Mouse (Mus musculus): ENCODE results near the gene Fbxl2. TPM values are rescaled to one million over a fixed set of nuclear protein-coding genes. Genes with fewer than 3 reads are reported as not detected.

The Fbxl2 gene
- polyA plus RNA-seq, 1 experiment: 21.8 TPM

GRCm38 (mm10) chr9:113992810-113993209 is 53.2 kb downstream of the Fbxl2 start:
- no peak for TF ChIP-seq USF1 (IDR thresholded peaks at IDR 0.05; ENCODE audit: low read depth)
- 0 out of 2 replicates have a peak, but pooled peaks have one; percentile 45 for TF ChIP-seq CEBPB (IDR thresholded peaks at IDR 0.05; ENCODE audit: insufficient read depth, poor library complexity, severe bottlenecking)
- no peak for TF ChIP-seq E2F4 (IDR thresholded peaks at IDR 0.05; ENCODE audit: insufficient read depth)
- Histone ChIP-seq H3K4me3 (no peak overlapping the region), H3K4me2 (ENCODE audit: low read depth) (no peak overlapping the region), H3K27me3 (ENCODE audit: control insufficient read depth, insufficient read depth, insufficient read length) (no peaks in the 10 kb centered on the region), H3K79me2 (ENCODE audit: control insufficient read depth, insufficient read depth) (no peaks in the 10 kb centered on the region), H3ac (ENCODE audit: control insufficient read depth, insufficient read length) (no peak overlapping the region), H3K36me3 (ENCODE audit: control insufficient read depth, insufficient read depth) (peaks cover 6% of the 10 kb centered on the region)

GRCm38 (mm10) chr9:113990547-113991248 is 55.3 kb downstream of the Fbxl2 start:
- H3K4me3 ChIP-seq: no peak overlapping the region
- no peaks in the 10 kb centered on the region for H3K79me2 ChIP-seq (ENCODE audit: control insufficient read depth, insufficient read depth)
- no peak overlapping the region for H3ac ChIP-seq (ENCODE audit: control insufficient read depth, insufficient read length)
- H3K27me3 ChIP-seq (ENCODE audit: control insufficient read depth, insufficient read depth, insufficient read length): no peaks in the 10 kb centered on the region
- H3K4me2 ChIP-seq (ENCODE audit: low read depth): no peak overlapping the region
- TF ChIP-seq MYOG (IDR thresholded peaks at IDR 0.05; ENCODE audit: control insufficient read depth in 1 of 3, insufficient read depth in 1 of 3, insufficient read length in 2 of 3, low read depth in 2 of 3) (no peak), CEBPB (IDR thresholded peaks at IDR 0.05; ENCODE audit: insufficient read depth, poor library complexity, severe bottlenecking) (no peak), REST (IDR thresholded peaks at IDR 0.05; ENCODE audit: insufficient read depth, insufficient read length) (no peak), TCF12 (IDR thresholded peaks at IDR 0.05; ENCODE audit: insufficient read depth, poor library complexity, severe bottlenecking) (no peak), USF1 (IDR thresholded peaks at IDR 0.05; ENCODE audit: low read depth) (no peak)
- H3K36me3 ChIP-seq (ENCODE audit: control insufficient read depth, insufficient read depth): peaks cover 14% of the 10 kb centered on the region

- no peak overlapping the region for H3ac ChIP-seq (ENCODE audit: control insufficient read depth, insufficient read length)
- peaks cover 34% of the 10 kb centered on the region for H3K36me3 ChIP-seq (ENCODE audit: control insufficient read depth, insufficient read depth)
- H3K4me2 ChIP-seq (ENCODE audit: low read depth): no peak overlapping the region
- no peaks in the 10 kb centered on the region for H3K27me3 ChIP-seq (ENCODE audit: control insufficient read depth, insufficient read depth, insufficient read length)
- H3K4me3 ChIP-seq: no peak overlapping the region
- no peaks in the 10 kb centered on the region for H3K79me2 ChIP-seq (ENCODE audit: control insufficient read depth, insufficient read depth)
- no peak for TF ChIP-seq SRF (IDR thresholded peaks at IDR 0.05; ENCODE audit: control insufficient read depth, insufficient read length, low read depth)
- no peak for TF ChIP-seq TCF12 (IDR thresholded peaks at IDR 0.05; ENCODE audit: insufficient read depth, poor library complexity, severe bottlenecking)
- no peak for TF ChIP-seq MAX (IDR thresholded peaks at IDR 0.05; ENCODE audit: low read depth)
- TF ChIP-seq E2F4 (IDR thresholded peaks at IDR 0.05; ENCODE audit: insufficient read depth): no peak
- TF ChIP-seq TCF3 (IDR thresholded peaks at IDR 0.05; ENCODE audit: insufficient read length, low read depth): no peak
- no peak for TF ChIP-seq MYOG (IDR thresholded peaks at IDR 0.05; ENCODE audit: control insufficient read depth in 1 of 3, insufficient read depth in 1 of 3, insufficient read length in 2 of 3, low read depth in 2 of 3)
- TF ChIP-seq POLR2A (IDR thresholded peaks at IDR 0.05; ENCODE audit: insufficient read length, low read depth): no peak
- TF ChIP-seq REST (IDR thresholded peaks at IDR 0.05; ENCODE audit: insufficient read depth, insufficient read length): no peak
- TF ChIP-seq USF1 (IDR thresholded peaks at IDR 0.05; ENCODE audit: low read depth): no peak
- no peak for TF ChIP-seq CEBPB (IDR thresholded peaks at IDR 0.05; ENCODE audit: insufficient read depth, poor library complexity, severe bottlenecking)
- no peak for TF ChIP-seq MYOD1 (IDR thresholded peaks at IDR 0.05; ENCODE audit: control insufficient read depth in 1 of 3, insufficient read length in 2 of 3, low read depth in 2 of 3)
- no peak for TF ChIP-seq POLR2AphosphoS2 (IDR thresholded peaks at IDR 0.05; ENCODE audit: insufficient read length, low read depth)
Measured at GRCm38 (mm10) chr9:113984946-113985620, 60.9 kb downstream of the Fbxl2 start.

- no peak overlapping the region for H3K4me3 ChIP-seq
- peaks cover 47% of the 10 kb centered on the region for H3K36me3 ChIP-seq (ENCODE audit: control insufficient read depth, insufficient read depth)
- H3ac ChIP-seq (ENCODE audit: control insufficient read depth, insufficient read length): no peak overlapping the region
- TF ChIP-seq MAX (IDR thresholded peaks at IDR 0.05; ENCODE audit: low read depth) (no peak), POLR2AphosphoS2 (IDR thresholded peaks at IDR 0.05; ENCODE audit: insufficient read length, low read depth) (peak; percentile 60), MYOD1 (IDR thresholded peaks at IDR 0.05; ENCODE audit: control insufficient read depth in 1 of 3, insufficient read length in 2 of 3, low read depth in 2 of 3) (no peak)
- H3K4me2 ChIP-seq (ENCODE audit: low read depth): no peak overlapping the region
- H3K27me3 ChIP-seq (ENCODE audit: control insufficient read depth, insufficient read depth, insufficient read length): no peaks in the 10 kb centered on the region
- H3K79me2 ChIP-seq (ENCODE audit: control insufficient read depth, insufficient read depth): no peaks in the 10 kb centered on the region
Measured at GRCm38 (mm10) chr9:113982883-113983670, 62.9 kb downstream of the Fbxl2 start.

- Histone ChIP-seq H3K27me3 (ENCODE audit: control insufficient read depth, insufficient read depth, insufficient read length) (no peaks in the 10 kb centered on the region), H3K79me2 (ENCODE audit: control insufficient read depth, insufficient read depth) (no peaks in the 10 kb centered on the region)
- TF ChIP-seq USF1 (IDR thresholded peaks at IDR 0.05; ENCODE audit: low read depth) (no peak), POLR2A (IDR thresholded peaks at IDR 0.05; ENCODE audit: insufficient read length, low read depth) (no peak), MYOD1 (IDR thresholded peaks at IDR 0.05; ENCODE audit: control insufficient read depth in 1 of 3, insufficient read length in 2 of 3, low read depth in 2 of 3) (no peak), TCF12 (IDR thresholded peaks at IDR 0.05; ENCODE audit: insufficient read depth, poor library complexity, severe bottlenecking) (no peak), MAX (IDR thresholded peaks at IDR 0.05; ENCODE audit: low read depth) (no peak), MYOG (IDR thresholded peaks at IDR 0.05; ENCODE audit: control insufficient read depth in 1 of 3, insufficient read depth in 1 of 3, insufficient read length in 2 of 3, low read depth in 2 of 3) (no peak), CEBPB (IDR thresholded peaks at IDR 0.05; ENCODE audit: insufficient read depth, poor library complexity, severe bottlenecking) (no peak)
Measured at GRCm38 (mm10) chr9:113982451-113982850, 63.5 kb downstream of the Fbxl2 start.

More at GRCm38 (mm10) chr9:113982451-113982850, 63.5 kb downstream of the Fbxl2 start:
- Histone ChIP-seq H3K4me2 (ENCODE audit: low read depth) (no peak overlapping the region), H3K36me3 (ENCODE audit: control insufficient read depth, insufficient read depth) (peaks cover 52% of the 10 kb centered on the region), H3K4me3 (no peak overlapping the region), H3ac (ENCODE audit: control insufficient read depth, insufficient read length) (no peak overlapping the region)

Measured in myocyte (in vitro differentiated cells).